ENCODE assay signal across 8 mouse cellular contexts in the genomic region with DNA sequence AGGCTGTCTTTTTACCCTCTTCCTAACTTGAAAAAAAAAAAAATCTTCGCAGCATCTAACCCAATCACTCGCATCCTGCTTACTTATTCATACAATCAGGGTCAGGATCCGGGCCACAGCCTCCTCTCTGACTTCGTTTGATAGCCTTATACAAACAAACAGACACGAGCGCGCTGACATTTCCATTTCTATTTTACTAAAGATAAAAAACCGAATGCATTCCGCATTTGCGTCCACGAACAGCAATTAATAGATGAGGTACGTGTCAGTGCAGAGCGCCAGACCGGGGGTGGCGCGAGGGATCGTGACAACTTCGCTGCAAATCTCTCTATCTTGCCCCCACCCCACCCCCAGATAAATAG. TPM values are rescaled to one million over a fixed set of nuclear protein-coding genes. Genes with fewer than 3 reads are reported as not detected.
DNase-seq lines count a peak whose midpoint lies in the region; ATAC-seq and TF ChIP-seq lines count a peak whose summit lies in the region.

TSS of gene Tll1 (minus strand) at position 248 of the 362 bp plus-strand sequence.

- H3K9ac ChIP-seq in heart, postnatal 0 days (replicated peaks; ENCODE audit: low read depth, low read length), result peak within 1 kb of the TSS; percentile 23

- H3K4me1 ChIP-seq in heart, postnatal 0 days (ENCODE audit: control insufficient read depth, insufficient read depth), result no peaks in the 10 kb centered on the region; the same call in 1 of the 2 replicates
- peaks cover 23% of the 10 kb centered on the region for H3K4me1 ChIP-seq in midbrain, embryonic 10.5 days

- ATAC-seq in heart, postnatal 0 days (ENCODE audit: insufficient read depth, low read depth), result no peak
- ATAC-seq in erythroid progenitor cell, adult 5-6 weeks (replicated peaks; ENCODE audit: low FRiP score, poor library complexity, severe bottlenecking), result no peak

- H3K9me3 ChIP-seq in heart, postnatal 0 days (replicated peaks; ENCODE audit: control insufficient read depth, low read length), result no peaks in the 10 kb centered on the region
- no peaks in the 10 kb centered on the region for H3K9me3 ChIP-seq in midbrain, embryonic 10.5 days (replicated peaks)

- no peak for TF ChIP-seq CTCF in heart, postnatal 0 days (IDR thresholded peaks at IDR 0.05; ENCODE audit: low read depth)

- H3K27me3 ChIP-seq in heart, postnatal 0 days (ENCODE audit: control insufficient read depth, insufficient read depth, low read length), result no peaks in the 10 kb centered on the region; the same call in 1 of the 2 replicates
- peaks cover 56% of the 10 kb centered on the region for H3K27me3 ChIP-seq in midbrain, embryonic 10.5 days (ENCODE audit: low read depth, poor library complexity, severe bottlenecking)

- H3K4me3 ChIP-seq in heart, postnatal 0 days (ENCODE audit: low read depth, low read length), result peak within 1 kb of the TSS; percentile 65
- peak within 1 kb of the TSS; percentile 76 for H3K4me3 ChIP-seq in midbrain, embryonic 10.5 days

- no peaks in the 10 kb centered on the region for H3K36me3 ChIP-seq in heart, postnatal 0 days (replicated peaks; ENCODE audit: control insufficient read depth, insufficient read depth, low read length)
- no peaks in the 10 kb centered on the region for H3K36me3 ChIP-seq in midbrain, embryonic 10.5 days

- H3K4me2 ChIP-seq in heart, postnatal 0 days (ENCODE audit: low read depth, low read length), result peak within 1 kb of the TSS; percentile 97

- DNase-seq in layer of hippocampus, postnatal 10 days (ENCODE audit: low spot score in 2 of 2), result peak; percentile 11 to 24
- DNase-seq in layer of hippocampus, adult 8-10 months (ENCODE audit: low spot score in 2 of 2), result no peak
- DNase-seq in cerebellum, postnatal 10 days, result peak; percentile 48 to 61
- no peak for DNase-seq in heart, postnatal 0 days (ENCODE audit: low spot score)
- DNase-seq in layer of hippocampus, postnatal 25 days (ENCODE audit: extremely low spot score in 1 of 2, low spot score in 1 of 2), result peak; percentile 10 to 14
- DNase-seq in midbrain, embryonic 10.5 days (ENCODE audit: low spot score), result no peak
- DNase-seq in urinary bladder, adult 2 months (ENCODE audit: low spot score), result no peak

- H3K27ac ChIP-seq in heart, postnatal 0 days (ENCODE audit: low read depth), result no peak within 1 kb of the TSS
- peak within 1 kb of the TSS; percentile 58 for H3K27ac ChIP-seq in midbrain, embryonic 10.5 days (replicated peaks)

- no peak for TF ChIP-seq EP300 in heart, postnatal 0 days (IDR thresholded peaks at IDR 0.05; ENCODE audit: low read depth)

- WGBS in heart, postnatal 0 days, result under 1% methylated on average over 18 of the region's 18 CpGs
- WGBS in midbrain, embryonic 10.5 days, result under 1% methylated on average over 18 of the region's 18 CpGs

RNA-seq across cellular contexts. Expression of gene Tll1, which starts in this region (rescaled TPM):
- 1 to 10 TPM; 7.0 to 7.5 TPM for total RNA-seq in layer of hippocampus, postnatal 10 days (2021)
- total RNA-seq in layer of hippocampus, adult 8-10 months (2022), result 1 to 10 TPM; 2.8 to 3.7 (median 3.3) TPM
- 0.80 and 4.6 TPM in 2 replicates for total RNA-seq in heart, postnatal 0 days (2014; rRNA removed; ENCODE audit: low replicate concordance)
- polyA plus RNA-seq in heart, postnatal 0 days (2015; fragmentation: Nextera tagmentation; extraction: Ambion mirVana), result 0.85 and 1.1 TPM in 2 replicates
- 1 to 10 TPM; 4.2 to 4.4 TPM for total RNA-seq in layer of hippocampus, postnatal 25 days (2021)
- polyA plus RNA-seq in midbrain, embryonic 10.5 days (2016; fragmentation: Nextera tagmentation; extraction: Ambion mirVana), result 0.69 and 1.0 TPM in 2 replicates
- not detected in 2 replicates for total RNA-seq in erythroid progenitor cell, adult 5-6 weeks (2015; ENCODE audit: low replicate concordance)
- not detected in 2 replicates for total RNA-seq in erythroid progenitor cell, adult 5-6 weeks (2017; ENCODE audit: low replicate concordance)
- polyA plus RNA-seq in urinary bladder, adult 2 months (2012; rRNA removed), result 0.77 and 1.3 TPM in 2 replicates

Comparison
In these comparisons a context has a peak if more than half of its experiments do, and no peak if none do; other contexts are left out.
1. DNase-seq: peak in layer of hippocampus, postnatal 10 days (2 of 2), cerebellum, postnatal 10 days (2 of 2) and layer of hippocampus, postnatal 25 days (2 of 2); none in layer of hippocampus, adult 8-10 months (0 of 2), heart, postnatal 0 days (single experiment), midbrain, embryonic 10.5 days (single experiment) and urinary bladder, adult 2 months (single experiment).